Mouse (Mus musculus): Measurements from ENCODE around the gene 4930519G04Rik.
"Not testable (repeated sequence)": the region's sequence is repeated elsewhere in the genome, so short reads cannot be mapped to it uniquely, and the experiment has no call there.

The 4930519G04Rik gene

GRCm38 (mm10) chr5:114842155-114842554 is 11.3 kb upstream of the 4930519G04Rik start:
- DNase-seq (ENCODE audit: low spot score), result not testable (repeated sequence)

GRCm38 (mm10) chr5:114842674-114843073 is 10.8 kb upstream of the 4930519G04Rik start:
- DNase-seq (ENCODE audit: low spot score), result no peak

GRCm38 (mm10) chr5:114844371-114844770 is 9.1 kb upstream of the 4930519G04Rik start:
- DNase-seq (ENCODE audit: low spot score), result not testable (repeated sequence)

GRCm38 (mm10) chr5:114851565-114852236 is 1.8 kb upstream of the 4930519G04Rik start:
- no peak for DNase-seq (ENCODE audit: low spot score)

- no peak for DNase-seq (ENCODE audit: low spot score)
Measured at GRCm38 (mm10) chr5:114858582-114858981, 5.1 kb downstream of the 4930519G04Rik start, which contains the start of gene Gm9936. Gene Gm9936 (minus strand): TSS chr5:114858682.

- DNase-seq (ENCODE audit: low spot score), result peak; percentile 73
Measured at GRCm38 (mm10) chr5:114859253-114859652, 5.8 kb downstream of the 4930519G04Rik start.

- DNase-seq (ENCODE audit: low spot score), result no peak
Measured at GRCm38 (mm10) chr5:114861730-114862129, 8.3 kb downstream of the 4930519G04Rik start.

GRCm38 (mm10) chr5:114864813-114865212 is 11.3 kb downstream of the 4930519G04Rik start:
- no peak for DNase-seq (ENCODE audit: low spot score)

GRCm38 (mm10) chr5:114865279-114865678 is 11.8 kb downstream of the 4930519G04Rik start:
- no peak for DNase-seq (ENCODE audit: low spot score)

- no peak for DNase-seq (ENCODE audit: low spot score)
Measured at GRCm38 (mm10) chr5:114875858-114876257, 22.4 kb downstream of the 4930519G04Rik start.

- no peak for DNase-seq (ENCODE audit: low spot score)
Measured at GRCm38 (mm10) chr5:114876331-114876730, 22.9 kb downstream of the 4930519G04Rik start.

- DNase-seq (ENCODE audit: low spot score), result no peak
Measured at GRCm38 (mm10) chr5:114877487-114877886, 24.0 kb downstream of the 4930519G04Rik start.

GRCm38 (mm10) chr5:114879399-114879798 is 25.9 kb downstream of the 4930519G04Rik start:
- DNase-seq (ENCODE audit: low spot score), result no peak

- DNase-seq (ENCODE audit: low spot score), result not testable (repeated sequence)
Measured at GRCm38 (mm10) chr5:114882319-114882718, 28.9 kb downstream of the 4930519G04Rik start.

- DNase-seq (ENCODE audit: low spot score), result no peak
Measured at GRCm38 (mm10) chr5:114883022-114883421, 29.6 kb downstream of the 4930519G04Rik start.

GRCm38 (mm10) chr5:114886801-114887200 is 33.3 kb downstream of the 4930519G04Rik start:
- no peak for DNase-seq (ENCODE audit: low spot score)

- DNase-seq (ENCODE audit: low spot score), result no peak
Measured at GRCm38 (mm10) chr5:114888995-114889394, 35.5 kb downstream of the 4930519G04Rik start.

- DNase-seq (ENCODE audit: low spot score), result no peak
Measured at GRCm38 (mm10) chr5:114895542-114895941, 42.1 kb downstream of the 4930519G04Rik start.

GRCm38 (mm10) chr5:114896688-114897373 is 43.4 kb downstream of the 4930519G04Rik start, which contains the start of gene Oasl2:
Gene Oasl2 (plus strand): TSS chr5:114896936.
- DNase-seq (ENCODE audit: low spot score), result no peak

- peak; percentile 8 for DNase-seq (ENCODE audit: low spot score)
Measured at GRCm38 (mm10) chr5:114897374-114897793, 43.9 kb downstream of the 4930519G04Rik start.

GRCm38 (mm10) chr5:114898857-114899256 is 45.4 kb downstream of the 4930519G04Rik start:
- DNase-seq (ENCODE audit: low spot score), result no peak

GRCm38 (mm10) chr5:114902413-114902812 is 48.9 kb downstream of the 4930519G04Rik start:
- DNase-seq (ENCODE audit: low spot score), result no peak

Measured in urinary bladder, postnatal 25 days (tissue).